Mouse (Mus musculus): ENCODE measurements around the gene Rnase4. TPM values are rescaled to one million over a fixed set of nuclear protein-coding genes. Genes with fewer than 3 reads are reported as not detected.

Rnase4 gene
- total and polyA plus RNA-seq, 3 experiments, result 47.9 to 90.9 (median 59.6) TPM

DNA sequence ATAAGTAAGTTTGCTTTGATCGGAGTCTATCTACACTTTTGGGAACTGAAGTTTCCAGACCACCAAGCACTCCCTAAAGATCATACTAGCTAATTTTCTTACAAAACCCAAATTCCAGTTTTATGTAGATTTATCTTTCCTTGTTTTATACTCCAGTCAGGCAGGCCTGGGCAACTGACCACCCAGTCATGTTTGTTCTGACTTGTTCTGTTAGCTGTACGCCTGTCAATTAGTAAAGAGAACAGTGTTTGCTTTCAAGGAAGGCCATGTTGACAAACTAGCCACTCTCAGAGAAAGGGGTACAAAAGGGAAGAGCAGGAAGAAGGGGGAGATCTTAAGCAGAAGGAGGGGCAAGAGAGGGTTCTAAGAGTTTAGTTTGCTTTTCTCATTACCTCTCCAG lies 13.5 kb downstream of the Rnase4 start:
- H3K36me3 ChIP-seq (ENCODE audit: control insufficient read depth, insufficient read depth, low read length), result peaks cover 2% of the 10 kb centered on the region
- intact Hi-C loops (cut with DNase I), result loop anchor here (1.0 to 5.0 kb wide), 3 partner anchors 163 to 378 kb away; no protein-coding TSS in a partner anchor
- no peaks in the 10 kb centered on the region for H3K27me3 ChIP-seq (ENCODE audit: control insufficient read depth, insufficient read depth, low read length)
- no peaks in the 10 kb centered on the region for H3K4me1 ChIP-seq (ENCODE audit: control insufficient read depth, insufficient read depth, low read length)
- H3K9ac ChIP-seq (ENCODE audit: low read depth, low read length), result no peak overlapping the region
- 88% methylated on average over 2 of the region's 2 CpGs for WGBS
- no peak overlapping the region for H3K4me3 ChIP-seq
- H3K27ac ChIP-seq, result no peak overlapping the region
- no peaks in the 10 kb centered on the region for H3K79me2 ChIP-seq (replicated peaks; ENCODE audit: control insufficient read depth, insufficient read depth, low read length)
- TF ChIP-seq CTCF (IDR thresholded peaks at IDR 0.05) (no peak), EP300 (IDR thresholded peaks at IDR 0.05; ENCODE audit: insufficient read depth, low read depth, low read length) (no peak), POLR2A (IDR thresholded peaks at IDR 0.05; ENCODE audit: insufficient read depth, low read depth, low read length) (no peak)
- DNase-seq, result no peak

GRCm38 (mm10) chr14:51106449-51106967 lies 15.6 kb downstream of the Rnase4 start:
- Histone ChIP-seq H3K36me3 (ENCODE audit: control insufficient read depth, insufficient read depth, low read length) (peaks cover 2% of the 10 kb centered on the region), H3K79me2 (replicated peaks; ENCODE audit: control insufficient read depth, insufficient read depth, low read length) (no peaks in the 10 kb centered on the region), H3K9ac (ENCODE audit: low read depth, low read length) (no peak overlapping the region), H3K27me3 (ENCODE audit: control insufficient read depth, insufficient read depth, low read length) (no peaks in the 10 kb centered on the region), H3K4me1 (ENCODE audit: control insufficient read depth, insufficient read depth, low read length) (no peaks in the 10 kb centered on the region), H3K4me3 (no peak overlapping the region), H3K27ac (peak overlapping the region; percentile 45; the same call in 1 of the 2 replicates)
- intact Hi-C loops (cut with DNase I), result no loop called here
- peak in 1 of 2 experiments; percentile 0 for DNase-seq
- TF ChIP-seq POLR2A (IDR thresholded peaks at IDR 0.05; ENCODE audit: insufficient read depth, low read depth, low read length), result no peak

GRCm38 (mm10) chr14:51111966-51112365 lies 21.1 kb downstream of the Rnase4 start:
- Histone ChIP-seq H3K27me3 (ENCODE audit: control insufficient read depth, insufficient read depth, low read length) (no peaks in the 10 kb centered on the region), H3K4me1 (ENCODE audit: control insufficient read depth, insufficient read depth, low read length) (no peaks in the 10 kb centered on the region), H3K27ac (no peak overlapping the region), H3K36me3 (ENCODE audit: control insufficient read depth, insufficient read depth, low read length) (peaks cover 2% of the 10 kb centered on the region), H3K9ac (ENCODE audit: low read depth, low read length) (no peak overlapping the region), H3K79me2 (replicated peaks; ENCODE audit: control insufficient read depth, insufficient read depth, low read length) (no peaks in the 10 kb centered on the region), H3K4me3 (no peak overlapping the region)
- DNase-seq, result no peak
- 41% methylated on average over 3 of the region's 3 CpGs for WGBS
- TF ChIP-seq CTCF (IDR thresholded peaks at IDR 0.05) (no peak), EP300 (IDR thresholded peaks at IDR 0.05; ENCODE audit: insufficient read depth, low read depth, low read length) (no peak), POLR2A (IDR thresholded peaks at IDR 0.05; ENCODE audit: insufficient read depth, low read depth, low read length) (no peak)
- intact Hi-C loops (cut with DNase I), result no loop called here

DNA sequence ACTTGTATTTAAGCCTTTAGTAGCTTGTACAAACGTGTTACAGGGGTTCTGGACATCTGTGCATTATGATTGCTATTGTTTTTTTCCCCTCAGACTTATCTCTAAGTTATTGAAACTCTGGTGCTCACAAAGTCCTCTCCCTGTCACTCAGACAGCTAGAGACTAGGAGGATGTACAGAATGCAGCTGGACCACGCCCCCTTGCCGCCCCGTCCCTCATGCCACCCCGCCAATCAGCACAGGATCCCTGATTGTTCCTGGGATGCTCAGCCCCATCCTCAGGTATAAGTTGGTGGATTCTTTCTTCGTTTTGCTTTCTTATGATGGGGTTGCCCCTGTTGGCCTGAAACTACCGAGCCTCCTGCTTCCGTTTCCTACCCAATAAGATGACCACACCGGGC lies 22.6 kb downstream of the Rnase4 start:
- Histone ChIP-seq H3K36me3 (ENCODE audit: control insufficient read depth, insufficient read depth, low read length) (no peaks in the 10 kb centered on the region), H3K27ac (no peak overlapping the region), H3K9ac (ENCODE audit: low read depth, low read length) (no peak overlapping the region), H3K4me3 (no peak overlapping the region), H3K79me2 (replicated peaks; ENCODE audit: control insufficient read depth, insufficient read depth, low read length) (no peaks in the 10 kb centered on the region), H3K4me1 (ENCODE audit: control insufficient read depth, insufficient read depth, low read length) (no peaks in the 10 kb centered on the region), H3K27me3 (ENCODE audit: control insufficient read depth, insufficient read depth, low read length) (no peaks in the 10 kb centered on the region)
- DNase-seq, result no peak
- 59% methylated on average over 9 of the region's 9 CpGs for WGBS
- intact Hi-C loops (cut with DNase I), result no loop called here
- TF ChIP-seq POLR2A (IDR thresholded peaks at IDR 0.05; ENCODE audit: insufficient read depth, low read depth, low read length) (no peak), CTCF (IDR thresholded peaks at IDR 0.05) (no peak), EP300 (IDR thresholded peaks at IDR 0.05; ENCODE audit: insufficient read depth, low read depth, low read length) (no peak)

- Histone ChIP-seq H3K4me3 (no peak within 1 kb of the TSS), H3K27me3 (ENCODE audit: control insufficient read depth, insufficient read depth, low read length) (no peaks in the 10 kb centered on the region), H3K79me2 (replicated peaks; ENCODE audit: control insufficient read depth, insufficient read depth, low read length) (no peaks in the 10 kb centered on the region), H3K4me1 (ENCODE audit: control insufficient read depth, insufficient read depth, low read length) (no peaks in the 10 kb centered on the region), H3K9ac (ENCODE audit: low read depth, low read length) (no peak within 1 kb of the TSS), H3K27ac (no peak within 1 kb of the TSS), H3K36me3 (ENCODE audit: control insufficient read depth, insufficient read depth, low read length) (no peaks in the 10 kb centered on the region)
- TF ChIP-seq POLR2A (IDR thresholded peaks at IDR 0.05; ENCODE audit: insufficient read depth, low read depth, low read length), result no peak
- TF ChIP-seq EP300 (IDR thresholded peaks at IDR 0.05; ENCODE audit: insufficient read depth, low read depth, low read length), result no peak
- no peak for TF ChIP-seq CTCF (IDR thresholded peaks at IDR 0.05)
- DNase-seq, result no peak
- intact Hi-C loops (cut with DNase I), result no loop called here
- WGBS, result 64% methylated on average over 12 of the region's 12 CpGs
Measured at GRCm38 (mm10) chr14:51113916-51114560, 23.2 kb downstream of the Rnase4 start, which contains the start of gene Eddm3b. TSS of gene Eddm3b (plus strand) at chr14:51114426.

GRCm38 (mm10) chr14:51125684-51126083 lies 34.8 kb downstream of the Rnase4 start:
- no peak overlapping the region for H3K4me3 ChIP-seq
- H3K4me1 ChIP-seq (ENCODE audit: control insufficient read depth, insufficient read depth, low read length), result no peaks in the 10 kb centered on the region
- no peak for DNase-seq
- no peaks in the 10 kb centered on the region for H3K36me3 ChIP-seq (ENCODE audit: control insufficient read depth, insufficient read depth, low read length)
- H3K27me3 ChIP-seq (ENCODE audit: control insufficient read depth, insufficient read depth, low read length), result no peaks in the 10 kb centered on the region
- H3K27ac ChIP-seq, result no peak overlapping the region
- intact Hi-C loops (cut with DNase I), result loop anchor here (5.0 kb wide), 1 partner anchor 37 kb away; the partner anchor contains the start of gene Rnase2b
- no peak overlapping the region for H3K9ac ChIP-seq (ENCODE audit: low read depth, low read length)
- no peaks in the 10 kb centered on the region for H3K79me2 ChIP-seq (replicated peaks; ENCODE audit: control insufficient read depth, insufficient read depth, low read length)
- TF ChIP-seq CTCF (IDR thresholded peaks at IDR 0.05) (no peak), POLR2A (IDR thresholded peaks at IDR 0.05; ENCODE audit: insufficient read depth, low read depth, low read length) (no peak), EP300 (IDR thresholded peaks at IDR 0.05; ENCODE audit: insufficient read depth, low read depth, low read length) (no peak)
- 86% methylated on average over 6 of the region's 6 CpGs for WGBS
